Mouse (Mus musculus) layer of hippocampus, adult 11-12 months (tissue): ENCODE data around the gene Nfia.

Experiments used
- DNase-seq: peaks from one replicate; pipeline ENCODE4 v3.0.0; 2022; ENCODE audit warnings: low spot score

The Nfia gene

GRCm38 (mm10) chr4:97950341-97951071, 178.0 kb downstream of the Nfia start:
- DNase-seq = no peak

GRCm38 (mm10) chr4:97953886-97954285, 181.4 kb downstream of the Nfia start:
- peak; percentile 23 for DNase-seq

GRCm38 (mm10) chr4:97958121-97958520, 185.6 kb downstream of the Nfia start:
- no peak for DNase-seq

GRCm38 (mm10) chr4:97962856-97963255, 190.3 kb downstream of the Nfia start:
- DNase-seq = no peak

DNA sequence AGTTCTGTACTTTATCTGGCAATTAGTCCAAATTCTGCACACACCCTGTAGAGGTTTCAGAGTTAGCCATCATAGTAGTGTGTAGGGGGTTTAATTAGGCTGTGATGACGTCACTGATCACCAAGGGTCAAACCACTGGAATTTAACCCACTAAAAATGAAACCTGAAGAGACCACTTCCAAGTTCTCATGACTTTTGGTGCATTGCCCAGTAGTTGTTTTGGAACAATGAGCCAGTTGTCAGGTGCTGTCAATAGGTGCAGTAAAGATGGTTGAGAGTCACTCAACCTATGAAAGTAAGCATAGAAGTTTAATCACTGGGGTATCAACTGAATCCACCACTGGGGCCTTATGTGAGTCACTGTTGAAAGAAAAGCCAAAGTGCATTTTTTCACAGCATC, 191.4 kb downstream of the Nfia start:
- no peak for DNase-seq

GRCm38 (mm10) chr4:97968786-97969348, 196.3 kb downstream of the Nfia start:
- no peak for DNase-seq

DNA sequence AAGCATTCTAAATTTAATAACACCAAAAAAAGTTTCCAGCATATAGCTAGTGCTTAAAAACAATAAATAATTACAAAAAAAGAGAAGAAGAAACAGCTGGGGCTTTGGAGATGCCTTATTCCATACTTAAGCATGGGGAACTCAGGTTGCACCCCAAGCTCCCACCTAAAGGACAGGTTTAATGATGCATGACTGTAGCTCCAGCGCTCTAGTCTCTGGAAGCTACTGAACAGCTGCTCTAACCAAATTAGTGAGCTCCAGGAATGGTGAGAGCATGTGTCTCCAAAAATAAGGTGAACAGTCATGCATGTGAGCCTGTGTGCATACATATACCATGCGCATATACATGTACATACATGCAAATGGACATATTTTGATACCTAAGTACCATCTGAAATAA, 200.5 kb downstream of the Nfia start:
- DNase-seq = no peak

GRCm38 (mm10) chr4:97974037-97974436, 201.5 kb downstream of the Nfia start:
- no peak for DNase-seq

DNA sequence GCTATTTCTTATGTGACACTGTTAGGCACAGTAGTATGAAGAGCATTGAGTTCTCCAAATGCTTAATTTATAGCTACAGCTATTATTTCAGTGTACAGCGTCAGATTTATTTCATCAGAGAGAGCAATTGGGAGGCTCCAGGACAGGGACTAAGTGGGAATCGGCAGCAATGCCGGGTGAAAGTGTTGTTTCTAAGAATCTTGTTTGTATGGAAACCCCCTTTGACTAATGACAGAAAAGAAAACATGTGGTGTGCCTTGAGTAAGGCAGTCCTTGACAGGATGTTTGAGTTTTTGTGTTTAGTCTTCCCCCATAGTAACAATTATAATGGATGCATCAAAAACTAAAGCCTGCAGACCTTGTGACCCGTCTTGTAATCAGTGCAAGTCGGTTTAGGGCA, 204.4 kb downstream of the Nfia start:
- no peak for DNase-seq

- DNase-seq = no peak
Observed at GRCm38 (mm10) chr4:97984361-97984760, 211.8 kb downstream of the Nfia start.

DNA sequence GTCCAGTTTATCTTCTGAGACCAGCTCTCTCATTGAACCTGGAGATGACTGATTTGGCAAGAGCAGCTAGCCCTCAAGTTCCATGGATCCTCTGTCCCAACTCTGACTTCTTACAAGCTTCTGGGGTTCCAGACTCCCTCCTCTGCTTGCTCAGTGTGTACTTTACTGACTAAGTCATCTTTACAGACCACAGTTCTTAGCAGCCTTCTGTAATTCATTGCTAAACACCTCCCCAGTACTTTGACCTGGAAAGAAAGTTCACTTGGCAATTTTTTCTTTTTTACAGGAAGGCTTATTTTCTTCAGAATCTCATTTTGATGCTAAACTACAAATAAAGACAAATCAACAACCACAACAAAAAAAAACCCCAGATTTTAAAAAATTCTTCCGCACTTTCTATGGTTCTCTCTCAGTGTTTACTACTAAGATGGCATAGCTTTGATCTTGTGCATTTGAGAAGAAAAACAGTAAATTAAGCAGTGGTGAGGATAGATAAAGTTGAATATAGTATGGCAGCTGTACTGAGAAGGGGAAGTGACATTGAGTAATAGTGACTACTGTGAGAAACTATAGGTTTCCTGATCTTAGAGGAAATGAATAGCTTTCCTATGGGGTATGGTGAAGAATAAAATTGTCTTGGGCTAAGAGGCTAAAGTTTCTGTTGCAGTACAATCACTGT, 213.7 kb downstream of the Nfia start:
- DNase-seq = no peak

- no peak for DNase-seq
Observed at GRCm38 (mm10) chr4:97986735-97987075, 214.2 kb downstream of the Nfia start.

- no peak for DNase-seq
Observed at GRCm38 (mm10) chr4:97988703-97989102, 216.2 kb downstream of the Nfia start.

DNA sequence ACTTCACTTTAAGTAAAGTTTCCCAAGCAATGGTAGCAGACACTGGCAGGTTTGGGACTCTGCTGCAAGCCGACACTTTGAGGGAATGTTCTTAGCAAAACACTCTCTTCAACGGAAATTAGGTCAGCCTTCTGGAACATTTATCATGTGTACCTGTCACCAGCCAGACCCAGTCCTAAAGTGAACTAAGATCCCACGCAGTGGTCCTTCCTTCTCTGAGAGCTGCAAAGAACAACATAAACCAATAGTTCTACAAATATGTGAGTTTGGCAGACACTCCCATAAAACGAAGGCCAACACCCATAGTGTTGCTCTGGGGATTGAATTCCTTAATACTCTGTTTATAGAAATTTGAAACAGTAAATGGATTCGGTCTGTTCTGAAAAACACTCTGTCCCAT, 217.9 kb downstream of the Nfia start:
- DNase-seq = no peak

GRCm38 (mm10) chr4:97991395-97991794, 218.9 kb downstream of the Nfia start:
- no peak for DNase-seq

DNA sequence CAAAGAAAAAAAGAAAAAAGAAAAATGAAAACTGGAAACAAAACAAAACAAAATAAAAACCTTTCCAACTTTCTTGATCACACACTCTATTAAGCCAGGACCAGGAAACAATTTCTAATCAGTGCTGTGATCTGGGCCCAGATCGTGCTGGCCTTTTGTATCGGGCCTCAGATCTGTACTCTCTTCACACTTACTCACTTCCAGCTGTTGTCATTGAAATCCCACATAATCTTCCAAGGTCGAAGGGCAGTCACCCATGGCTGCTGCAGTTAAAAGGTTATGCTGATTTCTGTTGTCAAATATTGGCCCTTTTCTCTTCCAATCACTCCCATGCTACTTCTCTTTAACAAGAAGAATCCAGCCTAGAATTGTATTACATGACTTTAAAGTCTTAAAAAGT, 219.3 kb downstream of the Nfia start:
- DNase-seq = no peak

DNA sequence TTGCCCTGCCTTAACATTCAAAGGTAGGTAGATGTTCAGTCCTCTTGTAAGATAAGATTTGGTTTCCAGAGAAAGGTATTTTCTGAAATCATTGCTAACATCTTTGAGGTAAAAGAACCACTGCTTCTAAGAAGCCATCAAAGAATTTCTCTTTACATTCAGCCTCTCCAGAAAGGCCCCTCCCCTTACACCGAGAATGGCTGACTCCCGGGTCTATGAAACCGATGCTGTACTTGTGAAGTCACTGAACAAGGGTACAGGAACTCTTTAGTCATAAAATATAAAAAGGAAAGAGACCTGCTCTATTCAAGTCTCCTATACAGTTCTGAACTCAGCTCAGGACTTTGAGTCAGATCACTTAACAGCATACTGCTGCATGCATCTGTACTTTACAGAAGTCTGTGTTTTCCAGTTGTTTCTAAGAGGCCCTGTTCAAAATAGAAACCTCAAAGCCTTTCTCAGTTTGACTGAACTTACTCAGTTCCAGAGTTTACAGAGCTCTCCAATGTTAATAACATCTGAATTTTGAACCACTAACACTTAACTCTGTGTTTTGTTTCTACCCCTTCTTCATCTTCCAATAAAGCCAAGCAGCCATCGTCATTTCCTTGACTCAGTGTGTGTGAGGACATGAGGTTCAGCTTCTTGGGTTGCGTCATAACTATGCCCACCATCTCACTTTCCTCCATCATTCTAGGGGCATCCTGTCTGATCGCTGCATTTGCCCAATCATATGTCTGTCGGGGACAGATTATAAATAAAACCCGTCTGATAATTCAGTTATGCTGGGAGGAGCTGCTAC, 223.6 kb downstream of the Nfia start:
- DNase-seq = no peak

DNA sequence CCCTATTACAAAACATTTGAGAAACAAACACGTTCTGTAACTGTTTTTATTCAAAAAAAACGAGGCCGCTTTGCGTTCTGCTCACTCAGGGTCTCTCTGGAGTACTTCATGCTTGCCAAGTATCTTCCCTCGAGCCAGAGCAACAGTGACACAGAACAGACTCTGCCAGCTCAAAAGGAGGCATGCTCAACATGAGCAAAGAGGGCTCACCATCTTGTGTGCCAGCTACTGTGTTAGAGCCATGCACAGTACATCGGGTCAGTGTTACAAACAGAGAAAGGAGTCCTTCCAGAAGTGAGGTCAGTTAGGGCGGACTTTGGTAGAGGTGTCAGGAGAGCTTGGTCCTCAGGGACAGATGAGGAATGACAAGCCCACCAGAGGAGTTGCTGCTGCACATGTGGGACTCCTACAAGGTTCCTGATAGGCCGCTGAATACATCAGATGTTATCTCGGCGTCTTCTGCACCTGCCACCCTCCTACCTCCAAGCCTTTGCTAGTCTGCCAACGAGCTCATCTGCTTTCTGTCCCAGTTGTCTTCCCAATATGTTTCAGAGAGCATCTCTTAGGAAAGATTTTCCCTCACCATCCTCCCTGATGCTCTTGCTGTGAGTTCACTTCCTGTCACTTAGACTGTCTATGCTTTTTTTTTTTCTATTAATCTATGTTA, 224.8 kb downstream of the Nfia start:
- DNase-seq = peak; percentile 38

GRCm38 (mm10) chr4:98002206-98002605, 229.7 kb downstream of the Nfia start:
- no peak for DNase-seq

DNA sequence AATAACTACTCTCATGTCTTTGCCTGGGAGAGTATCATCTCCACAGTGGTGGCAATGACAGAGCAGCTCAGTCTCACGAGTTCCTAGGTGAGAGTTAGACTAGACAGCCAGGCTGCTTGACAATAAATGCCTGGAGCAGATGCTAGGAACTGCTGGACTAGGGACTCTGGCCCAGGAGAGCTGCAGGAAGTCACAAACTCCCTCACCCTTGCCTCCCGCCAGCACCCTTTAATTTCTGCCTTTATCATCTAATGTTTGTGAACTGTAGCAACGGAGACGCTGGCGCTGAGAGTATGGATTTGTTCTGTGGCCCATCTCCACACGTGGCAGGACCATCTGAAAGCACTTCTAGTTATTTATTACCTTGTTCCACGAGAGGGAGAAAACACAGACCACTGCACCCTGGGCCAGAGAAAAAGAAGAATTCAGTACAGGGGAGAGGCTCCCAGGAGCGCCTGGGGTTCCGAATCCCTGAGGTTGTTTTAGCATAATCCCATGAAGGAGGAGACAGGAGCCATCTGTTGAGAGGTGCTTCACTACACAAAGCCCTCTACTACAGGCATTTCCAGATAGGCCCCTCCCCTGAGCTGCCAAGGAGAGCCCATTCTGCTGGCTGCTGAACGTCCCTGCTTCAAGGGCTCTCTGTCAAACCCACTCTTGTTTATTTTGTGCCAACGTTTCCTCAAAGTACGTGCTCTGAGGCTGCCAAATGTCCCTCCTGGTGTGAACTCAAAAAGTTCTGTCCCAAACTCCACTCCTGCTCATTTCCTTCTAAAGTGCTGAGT, 231.0 kb downstream of the Nfia start:
- DNase-seq = no peak

GRCm38 (mm10) chr4:98004108-98004625, 231.6 kb downstream of the Nfia start:
- DNase-seq = peak; percentile 75
